Mouse (Mus musculus) heart, embryonic 12.5 days (tissue): ENCODE results near the gene Plekhh3. TPM values are rescaled to one million over a fixed set of nuclear protein-coding genes. Genes with fewer than 3 reads are reported as not detected.
A peak's percentile ranks its signal among the peaks of the same experiment; 100 is the strongest.

Source experiments
- ATAC-seq: fragments of 200-750 bp; cut with Nextera tagmentation; 2 replicates; pipeline ENCODE4 v1.8.0; 2017; ENCODE audit warnings: moderate TSS enrichment, moderate library complexity; ENCODE audit not compliant: insufficient number of reproducible peaks, low FRiP score
- H3K27ac ChIP-seq: fragments of 300-500 bp; sonication (generic); 2 replicates; pipeline ENCODE4 v1.5.1; 2016; ENCODE audit warnings: mild to moderate bottlenecking, moderate library complexity; ENCODE audit not compliant: poor library complexity, severe bottlenecking
- H3K27me3 ChIP-seq: fragments of 300-500 bp; sonication (generic); replicated peaks from 2 replicates; pipeline ENCODE4 v1.6.1; 2016; ENCODE audit warnings: mild to moderate bottlenecking, moderate library complexity
- H3K36me3 ChIP-seq: fragments of 300-500 bp; sonication (generic); 2 replicates; pipeline ENCODE4 v1.6.1; 2016; ENCODE audit warnings: mild to moderate bottlenecking, moderate library complexity
- H3K4me1 ChIP-seq: fragments of 300-500 bp; sonication (generic); replicated peaks from 2 replicates; pipeline ENCODE4 v1.6.1; 2016; ENCODE audit warnings: mild to moderate bottlenecking
- H3K4me2 ChIP-seq: fragments of 300-500 bp; sonication (generic); 2 replicates; pipeline ENCODE4 v1.6.1; 2016; ENCODE audit warnings: mild to moderate bottlenecking, moderate library complexity
- H3K4me3 ChIP-seq: fragments of 300-500 bp; sonication (generic); 2 replicates; pipeline ENCODE4 v1.5.1; 2016; ENCODE audit warnings: mild to moderate bottlenecking
- H3K9ac ChIP-seq: fragments of 300-500 bp; sonication (generic); 2 replicates; pipeline ENCODE4 v1.6.1; 2016; ENCODE audit warnings: mild to moderate bottlenecking, moderate library complexity
- H3K9me3 ChIP-seq: fragments of 300-500 bp; sonication (generic); replicated peaks from 2 replicates; pipeline ENCODE4 v1.6.1; 2016; ENCODE audit warnings: mild to moderate bottlenecking, moderate library complexity
- WGBS: fragments of 180-500 bp; shearing (Covaris S2); methylation state at CpG from one replicate; pipeline ENCODE4 v1.1.7; 2016; 5-methylcytosine and 5-hydroxymethylcytosine counted together
- polyA plus RNA-seq: library from polyadenylated mRNA; unstranded; fragments of >200 nt; fragmentation: Nextera tagmentation; extraction: Ambion mirVana; gene quantifications from 2 replicates; pipeline ENCODE4 v1.2.1, GENCODE M21; 2016

Plekhh3 gene
- polyA plus RNA-seq, 1 experiment from 2014 or later: 10.6 TPM

DNA sequence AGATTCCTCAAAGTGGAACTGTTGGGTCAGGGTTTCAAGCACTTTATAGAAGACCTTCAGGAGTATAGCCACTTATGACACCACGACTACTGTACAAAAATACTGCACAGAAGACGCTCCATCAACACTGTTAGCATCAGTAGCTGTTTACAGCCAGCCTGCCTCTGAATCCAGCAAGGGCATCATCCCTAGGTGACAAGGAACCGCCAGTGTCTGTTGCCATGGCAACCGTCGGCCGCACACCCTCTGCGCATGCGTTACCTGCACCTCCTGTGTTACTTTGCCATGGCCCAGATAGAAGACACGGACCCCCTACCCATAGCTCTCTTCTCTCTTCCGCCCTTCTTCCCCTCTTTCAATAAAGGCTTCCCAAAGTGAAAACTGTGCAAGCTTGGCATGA is 24.8 kb downstream of the Plekhh3 start:
- Histone ChIP-seq H3K4me1 (peaks cover 25% of the 10 kb centered on the region; the same call in 1 of the 2 replicates), H3K4me2 (no peak overlapping the region), H3K9ac (no peak overlapping the region), H3K27me3 (no peaks in the 10 kb centered on the region), H3K27ac (no peak overlapping the region), H3K9me3 (no peaks in the 10 kb centered on the region), H3K4me3 (no peak overlapping the region), H3K36me3 (no peaks in the 10 kb centered on the region)
- ATAC-seq: no peak
- 30% methylated on average over 10 of the region's 10 CpGs for WGBS

DNA sequence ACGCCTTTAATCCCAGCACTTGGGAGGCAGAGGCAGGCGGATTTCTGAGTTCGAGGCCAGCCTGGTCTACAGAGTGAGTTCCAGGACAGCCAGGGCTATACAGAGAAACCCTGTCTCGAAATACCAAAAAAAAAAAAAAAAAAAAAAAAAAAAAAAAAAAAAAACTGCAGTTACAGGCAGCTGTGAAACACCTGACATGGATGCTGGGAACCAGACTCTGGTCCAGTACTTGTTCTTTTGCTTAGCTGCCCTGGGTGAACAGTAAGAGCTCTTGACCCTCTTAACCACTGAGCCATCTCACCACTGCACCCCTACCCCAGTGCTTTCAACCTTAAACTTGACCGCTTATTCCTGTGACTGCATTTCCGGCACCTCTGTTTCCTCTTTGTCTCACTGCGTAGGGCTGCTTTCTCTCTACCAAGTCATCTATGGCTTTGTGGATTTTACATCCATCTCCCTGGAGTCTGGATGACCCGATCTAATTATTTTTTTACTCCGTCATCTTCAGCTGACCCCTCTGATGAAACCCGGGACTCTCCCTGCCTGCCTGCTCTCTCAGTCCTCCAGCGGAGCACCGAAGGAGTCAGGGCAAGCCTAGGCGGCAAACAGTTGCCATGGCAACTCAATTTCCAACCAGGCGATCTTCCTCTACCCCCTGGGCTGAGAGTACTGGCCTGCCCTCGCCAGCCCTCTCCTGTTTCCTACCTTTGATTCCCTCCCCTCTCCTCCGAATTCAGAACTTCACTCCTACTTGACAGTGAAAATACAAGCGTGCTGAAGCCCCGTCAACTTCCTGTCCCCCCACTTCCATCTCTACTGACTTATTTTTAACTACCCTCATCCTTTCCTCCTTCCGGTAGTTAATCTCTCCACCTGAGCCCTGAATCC is 27.6 kb downstream of the Plekhh3 start:
- no peaks in the 10 kb centered on the region for H3K27me3 ChIP-seq

DNA sequence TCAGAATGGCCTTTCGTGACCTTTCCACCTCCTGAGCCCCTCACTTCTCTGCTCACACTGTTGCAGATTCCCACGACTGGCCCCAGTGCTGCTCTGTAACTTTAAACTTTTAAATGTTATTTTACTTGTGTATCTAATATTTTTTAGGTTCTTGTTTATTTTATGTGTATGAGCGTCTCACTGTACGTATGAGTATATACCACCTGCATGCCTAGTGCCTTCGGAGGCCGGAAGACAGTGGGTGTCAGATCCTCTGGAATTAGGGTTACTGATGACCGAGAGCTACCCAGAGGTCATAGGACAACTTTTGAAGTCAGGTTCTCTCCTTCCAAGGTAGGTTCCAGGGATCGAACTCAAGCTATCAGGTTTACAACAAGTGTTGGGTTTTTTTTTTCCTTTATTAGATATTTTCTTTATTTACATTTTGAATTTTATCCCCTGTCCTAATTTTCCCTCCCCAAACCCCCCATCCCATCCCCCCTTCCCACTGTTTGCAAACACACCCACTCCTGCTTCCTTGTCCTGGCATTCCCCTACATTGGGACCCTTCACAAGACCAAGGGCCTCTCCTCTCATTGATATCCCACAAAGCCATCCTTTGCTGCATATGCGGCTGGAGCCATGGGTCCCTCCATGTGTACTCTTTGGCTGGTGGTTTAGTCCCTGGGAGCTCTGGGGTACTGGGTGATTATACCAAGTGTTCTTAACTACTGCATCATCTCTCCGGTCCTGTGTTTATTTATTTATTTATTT is 28.8 kb downstream of the Plekhh3 start:
- ATAC-seq: no peak
- H3K27ac ChIP-seq: no peak overlapping the region
- no peak overlapping the region for H3K9ac ChIP-seq
- H3K4me2 ChIP-seq: no peak overlapping the region
- no peaks in the 10 kb centered on the region for H3K9me3 ChIP-seq
- peaks cover 33% of the 10 kb centered on the region for H3K4me1 ChIP-seq
- H3K4me3 ChIP-seq: no peak overlapping the region
- no peaks in the 10 kb centered on the region for H3K27me3 ChIP-seq
- WGBS: 84% methylated on average over 10 of the region's 10 CpGs
- H3K36me3 ChIP-seq: no peaks in the 10 kb centered on the region

More for the DNA sequence above, 27.6 kb downstream of the Plekhh3 start:
- Histone ChIP-seq H3K9me3 (no peaks in the 10 kb centered on the region), H3K27ac (no peak overlapping the region), H3K36me3 (no peaks in the 10 kb centered on the region), H3K9ac (peak overlapping the region; percentile 19), H3K4me2 (peak overlapping the region; percentile 66), H3K4me1 (peaks cover 31% of the 10 kb centered on the region), H3K4me3 (peak overlapping the region; percentile 27)
- peak; percentile 28; the same call in 1 of the 2 replicates for ATAC-seq
- WGBS: 21% methylated on average over 19 of the region's 19 CpGs

DNA sequence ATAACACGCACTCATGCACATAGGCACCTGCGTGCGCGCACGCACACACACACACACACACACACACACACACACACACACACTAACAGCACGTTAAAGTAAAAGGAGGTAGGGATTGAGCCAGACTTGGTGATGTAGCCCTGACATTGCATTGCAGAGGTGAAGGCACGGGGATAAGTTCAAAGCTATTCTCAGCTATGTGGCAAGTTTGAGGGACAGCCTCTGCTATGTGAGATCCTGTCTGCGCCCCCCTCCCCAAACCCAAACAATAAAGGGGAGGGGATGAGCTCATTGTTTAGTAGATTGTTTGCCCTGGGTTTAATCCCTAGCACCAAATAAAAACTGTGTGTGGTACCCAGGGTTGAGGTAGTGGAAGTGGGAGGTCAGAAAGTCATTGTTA is 30.1 kb downstream of the Plekhh3 start:
- ATAC-seq: no peak
- Histone ChIP-seq H3K9me3 (no peaks in the 10 kb centered on the region), H3K9ac (no peak overlapping the region), H3K4me3 (no peak overlapping the region), H3K4me1 (peaks cover 33% of the 10 kb centered on the region), H3K27me3 (no peaks in the 10 kb centered on the region), H3K27ac (peak overlapping the region; percentile 50; the same call in 1 of the 2 replicates), H3K36me3 (no peaks in the 10 kb centered on the region), H3K4me2 (no peak overlapping the region)
- WGBS: 82% methylated on average over 8 of the region's 8 CpGs

DNA sequence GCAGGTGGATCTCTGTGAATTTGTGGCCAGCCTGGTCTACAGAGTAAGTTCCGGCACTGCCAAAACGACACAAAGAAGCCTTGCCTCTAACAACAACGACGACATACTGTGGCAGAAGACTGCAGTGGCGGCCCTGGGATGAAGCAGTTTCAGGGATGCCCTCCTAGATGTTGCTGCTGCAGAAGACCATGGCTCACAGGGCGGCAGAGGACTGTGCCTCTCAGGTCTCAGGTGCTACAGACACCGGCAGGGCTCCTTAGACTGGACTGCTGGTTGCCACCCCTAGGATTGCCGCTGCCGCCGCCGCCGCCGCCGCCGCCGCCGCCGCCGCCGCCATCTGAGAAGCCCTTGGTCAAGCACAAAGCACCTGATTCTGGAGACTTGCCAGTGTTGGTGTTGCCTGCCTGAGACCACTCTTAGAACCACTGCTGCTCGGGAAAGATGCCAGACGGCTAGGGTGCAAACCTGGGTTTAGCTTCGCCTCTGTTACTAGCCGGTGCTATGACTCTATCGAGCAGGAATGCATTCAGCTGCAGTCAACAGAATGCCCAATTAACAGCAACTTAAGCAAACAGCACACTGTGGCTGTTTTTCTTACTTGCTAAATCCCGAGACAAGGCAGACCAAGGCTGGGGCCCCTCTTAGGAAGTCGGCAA is 30.9 kb downstream of the Plekhh3 start:
- peak overlapping the region; percentile 68 for H3K9ac ChIP-seq
- ATAC-seq: no peak
- H3K4me3 ChIP-seq: peak overlapping the region; percentile 43
- no peaks in the 10 kb centered on the region for H3K9me3 ChIP-seq
- H3K27me3 ChIP-seq: no peaks in the 10 kb centered on the region
- peak overlapping the region; percentile 50; the same call in 1 of the 2 replicates for H3K27ac ChIP-seq
- H3K4me2 ChIP-seq: peak overlapping the region; percentile 72
- peaks cover 33% of the 10 kb centered on the region for H3K4me1 ChIP-seq
- WGBS: 23% methylated on average over 27 of the region's 27 CpGs
- no peaks in the 10 kb centered on the region for H3K36me3 ChIP-seq

DNA sequence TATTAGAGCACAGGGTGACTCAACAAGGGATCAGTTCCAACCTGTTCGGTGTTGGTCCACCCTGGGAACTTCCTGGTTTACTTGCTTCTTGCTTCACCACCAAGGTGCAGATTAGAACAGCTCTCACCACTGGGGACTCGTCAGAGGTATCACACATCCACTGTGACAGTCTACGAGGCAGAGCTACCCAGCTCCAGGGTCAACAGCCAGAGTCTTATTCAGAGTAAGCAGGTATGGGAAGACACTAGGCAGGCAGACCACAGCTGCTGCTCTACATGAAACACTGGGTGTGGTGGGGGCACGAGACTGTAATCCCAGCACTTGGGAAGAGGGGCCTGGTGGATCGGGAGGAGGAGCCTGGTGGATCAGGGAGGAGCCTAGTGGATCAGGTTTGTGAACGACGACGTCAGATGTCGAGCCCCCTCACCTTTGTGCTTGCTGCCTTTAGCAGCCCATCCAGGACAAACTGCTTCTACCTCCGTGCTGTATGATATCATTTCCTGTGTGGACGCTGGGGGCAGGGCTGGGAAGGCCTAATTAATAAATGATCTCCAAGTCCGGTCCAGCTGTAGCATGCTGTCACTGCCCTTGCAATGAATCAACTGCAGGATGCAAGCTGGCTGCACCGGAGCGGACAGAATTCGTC is 32.5 kb downstream of the Plekhh3 start:
- no peaks in the 10 kb centered on the region for H3K36me3 ChIP-seq
- H3K4me2 ChIP-seq: peak overlapping the region; percentile 38
- H3K27ac ChIP-seq: no peak overlapping the region
- no peak for ATAC-seq
- WGBS: 27% methylated on average over 15 of the region's 15 CpGs
- H3K27me3 ChIP-seq: no peaks in the 10 kb centered on the region
- H3K9ac ChIP-seq: peak overlapping the region; percentile 31; the same call in 1 of the 2 replicates
- H3K4me3 ChIP-seq: no peak overlapping the region
- H3K9me3 ChIP-seq: no peaks in the 10 kb centered on the region
- H3K4me1 ChIP-seq: peaks cover 34% of the 10 kb centered on the region

DNA sequence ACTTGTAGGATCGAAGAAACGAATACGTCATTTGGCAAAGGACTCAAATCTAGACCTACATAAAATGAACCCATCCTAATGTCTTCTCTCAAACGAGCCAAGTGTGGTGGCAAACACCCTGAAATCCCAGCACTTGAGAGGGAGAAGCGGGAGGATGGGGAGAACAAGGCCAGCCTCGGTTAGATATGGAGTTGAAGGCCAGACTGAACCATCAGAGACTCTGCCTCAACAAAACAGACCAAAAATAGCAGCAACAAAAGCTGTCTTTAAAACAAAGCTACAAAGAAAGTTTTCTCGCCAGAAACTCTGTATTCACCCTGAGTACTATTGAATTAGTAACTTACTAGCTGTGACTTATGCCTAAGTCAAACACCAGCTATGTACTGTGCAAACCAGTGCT is 34.2 kb downstream of the Plekhh3 start:
- Histone ChIP-seq H3K9ac (no peak overlapping the region), H3K27me3 (no peaks in the 10 kb centered on the region), H3K27ac (no peak overlapping the region), H3K4me2 (no peak overlapping the region), H3K4me3 (no peak overlapping the region), H3K36me3 (no peaks in the 10 kb centered on the region), H3K9me3 (no peaks in the 10 kb centered on the region), H3K4me1 (peaks cover 27% of the 10 kb centered on the region)
- WGBS: 75% methylated on average over 7 of the region's 7 CpGs
- ATAC-seq: no peak

DNA sequence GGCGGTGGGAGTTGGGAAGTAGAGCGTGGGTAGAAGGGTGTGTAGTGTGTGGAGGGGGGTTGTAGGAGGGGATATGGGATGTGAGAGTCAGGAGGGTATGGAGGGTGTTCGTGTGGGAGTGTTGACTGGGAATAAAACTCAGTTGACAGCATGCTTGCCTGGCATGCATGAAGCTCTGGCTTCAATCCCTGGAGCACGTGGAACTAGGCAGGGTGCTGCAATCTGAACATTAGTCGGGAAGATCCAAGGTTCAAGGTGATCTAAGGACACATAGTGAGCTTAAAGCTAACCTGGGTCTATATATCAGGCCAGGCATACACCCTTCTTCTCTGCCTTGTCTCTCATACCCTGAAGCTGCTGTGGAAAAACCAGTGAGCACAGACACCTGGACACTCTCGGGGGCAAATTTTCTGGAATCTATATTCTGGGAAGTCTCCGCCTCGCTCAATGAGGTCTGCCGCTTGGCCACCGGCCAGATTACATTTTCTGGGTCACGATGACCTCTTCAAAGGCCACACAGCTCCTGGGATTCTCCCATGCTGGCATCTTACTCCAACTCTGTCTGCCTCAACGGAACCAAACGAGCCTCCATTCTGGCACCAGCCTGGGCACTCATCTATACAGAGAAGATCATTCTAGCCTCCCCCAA is 36.8 kb downstream of the Plekhh3 start:
- Histone ChIP-seq H3K9ac (no peak overlapping the region), H3K27ac (no peak overlapping the region), H3K4me2 (no peak overlapping the region), H3K9me3 (no peaks in the 10 kb centered on the region), H3K36me3 (no peaks in the 10 kb centered on the region), H3K4me3 (no peak overlapping the region), H3K27me3 (no peaks in the 10 kb centered on the region), H3K4me1 (peaks cover 22% of the 10 kb centered on the region)
- 71% methylated on average over 13 of the region's 13 CpGs for WGBS
- no peak for ATAC-seq

DNA sequence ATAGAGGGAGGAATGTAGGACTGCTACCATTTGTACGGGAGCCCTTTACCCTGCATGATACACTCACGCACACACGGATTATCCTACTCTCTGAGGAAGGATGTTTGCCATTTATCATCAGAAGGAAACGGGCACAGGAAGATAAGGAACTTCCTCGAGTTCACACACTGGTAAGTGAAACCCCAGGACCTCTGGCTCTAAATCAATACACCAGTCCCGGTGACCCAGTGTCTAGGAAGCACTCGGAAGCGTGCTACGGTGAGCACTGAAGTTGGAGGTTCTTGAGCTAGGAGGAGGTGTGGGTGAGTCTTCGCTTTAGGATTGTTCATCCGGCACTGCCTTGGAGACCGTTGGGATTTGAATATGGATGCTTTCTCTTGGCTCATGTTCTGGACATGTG is 38.1 kb downstream of the Plekhh3 start:
- Histone ChIP-seq H3K27ac (no peak overlapping the region), H3K4me1 (peaks cover 16% of the 10 kb centered on the region), H3K4me2 (no peak overlapping the region), H3K9ac (no peak overlapping the region), H3K9me3 (no peaks in the 10 kb centered on the region), H3K27me3 (no peaks in the 10 kb centered on the region), H3K36me3 (no peaks in the 10 kb centered on the region), H3K4me3 (no peak overlapping the region)
- WGBS: 43% methylated on average over 12 of the region's 12 CpGs
- ATAC-seq: no peak

DNA sequence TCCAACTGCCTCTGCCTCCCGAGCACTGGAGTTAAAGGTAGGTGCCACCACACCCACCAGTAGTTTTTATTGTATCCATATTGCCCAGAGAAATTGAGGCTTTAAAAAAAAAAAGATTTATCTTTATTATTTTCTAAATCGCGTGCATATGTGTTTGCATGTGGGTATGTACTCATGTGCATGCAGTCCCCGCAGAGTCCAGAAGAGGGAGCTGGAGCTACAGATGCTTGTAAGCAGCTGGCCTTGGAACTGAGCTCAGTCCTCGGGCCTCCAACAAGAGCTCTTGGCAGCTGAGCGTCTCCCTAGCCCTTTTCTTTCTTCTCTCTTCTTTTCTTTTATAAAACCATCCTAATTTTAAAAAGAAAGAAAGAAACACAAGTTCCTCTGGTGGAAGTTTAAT is 39.5 kb downstream of the Plekhh3 start:
- Histone ChIP-seq H3K9me3 (peaks cover 6% of the 10 kb centered on the region), H3K4me2 (no peak overlapping the region), H3K4me1 (peaks cover 16% of the 10 kb centered on the region), H3K4me3 (no peak overlapping the region), H3K36me3 (peaks cover 7% of the 10 kb centered on the region), H3K9ac (no peak overlapping the region), H3K27ac (no peak overlapping the region), H3K27me3 (no peaks in the 10 kb centered on the region)
- no peak for ATAC-seq
- WGBS: 89% methylated on average over 6 of the region's 6 CpGs
